Mouse (Mus musculus) lung, postnatal 0 days (tissue): ENCODE results near the gene Dnaaf2. TPM values are rescaled to one million over a fixed set of nuclear protein-coding genes. Genes with fewer than 3 reads are reported as not detected.
A peak's percentile ranks its signal among the peaks of the same experiment; 100 is the strongest.

Source experiments
- ATAC-seq: fragments of 200-750 bp; cut with Nextera tagmentation; 2 replicates; pipeline ENCODE4 v1.8.0; 2017; ENCODE audit warnings: moderate library complexity
- DNase-seq: peaks from one replicate; pipeline ENCODE4 v3.0.0-alpha.2; 2016; ENCODE audit warnings: low spot score
- H3K27ac ChIP-seq: fragments of 300-500 bp; sonication (generic); 2 replicates; pipeline ENCODE4 v1.5.1; 2014; ENCODE audit warnings: antibody characterized with exemption, mild to moderate bottlenecking, low read length, mixed read lengths
- H3K27me3 ChIP-seq: fragments of 300-500 bp; sonication (generic); replicated peaks from 2 replicates; pipeline ENCODE4 v1.6.1; 2014; ENCODE audit warnings: low read length, mixed read lengths; ENCODE audit not compliant: insufficient read depth
- H3K36me3 ChIP-seq: fragments of 300-500 bp; sonication (generic); 2 replicates; pipeline ENCODE4 v1.6.1; 2014; ENCODE audit warnings: low read length, mixed read lengths; ENCODE audit not compliant: insufficient read depth
- H3K4me1 ChIP-seq: fragments of 300-500 bp; sonication (generic); 2 replicates; pipeline ENCODE4 v1.6.1; 2014; ENCODE audit warnings: antibody characterized with exemption, low read depth, low read length, mixed read lengths; ENCODE audit not compliant: insufficient read depth
- H3K4me2 ChIP-seq: fragments of 300-500 bp; sonication (generic); replicated peaks from 2 replicates; pipeline ENCODE4 v1.6.1; 2014; ENCODE audit warnings: low read depth, mild to moderate bottlenecking, low read length, moderate library complexity, mixed read lengths
- H3K4me3 ChIP-seq: fragments of 300-500 bp; sonication (generic); 2 replicates; pipeline ENCODE4 v1.5.1; 2014; ENCODE audit warnings: low read depth, low read length
- H3K9ac ChIP-seq: fragments of 300-500 bp; sonication (generic); replicated peaks from 2 replicates; pipeline ENCODE4 v1.6.1; 2014; ENCODE audit warnings: low read depth, mild to moderate bottlenecking
- H3K9me3 ChIP-seq: fragments of 300-500 bp; sonication (generic); 2 replicates; pipeline ENCODE4 v1.6.1; 2016; ENCODE audit warnings: low read length, mixed read lengths
- CTCF ChIP-seq: IDR thresholded peaks from 2 replicates; pipeline ENCODE4 v1.5.1; 2016; ENCODE audit warnings: antibody characterized with exemption, mild to moderate bottlenecking
- EP300 ChIP-seq: IDR thresholded peaks from 2 replicates; pipeline ENCODE4 v1.6.1; 2016; ENCODE audit warnings: antibody characterized with exemption, mild to moderate bottlenecking, control low read depth
- WGBS: fragments of 180-500 bp; shearing (Covaris S2); extraction: QIAGEN DNeasy Blood & Tissue Kit; methylation state at CpG from one replicate; pipeline ENCODE4 v1.1.7; 2014; 5-methylcytosine and 5-hydroxymethylcytosine counted together
- polyA plus RNA-seq: library from polyadenylated mRNA; unstranded; fragments of >200 nt; fragmentation: Nextera tagmentation; extraction: Ambion mirVana; gene quantifications from 2 replicates; pipeline ENCODE4 v1.2.1, GENCODE M21; 2015

Dnaaf2 gene
- polyA plus RNA-seq, 1 experiment from 2014 or later, result 5.8 TPM

DNA sequence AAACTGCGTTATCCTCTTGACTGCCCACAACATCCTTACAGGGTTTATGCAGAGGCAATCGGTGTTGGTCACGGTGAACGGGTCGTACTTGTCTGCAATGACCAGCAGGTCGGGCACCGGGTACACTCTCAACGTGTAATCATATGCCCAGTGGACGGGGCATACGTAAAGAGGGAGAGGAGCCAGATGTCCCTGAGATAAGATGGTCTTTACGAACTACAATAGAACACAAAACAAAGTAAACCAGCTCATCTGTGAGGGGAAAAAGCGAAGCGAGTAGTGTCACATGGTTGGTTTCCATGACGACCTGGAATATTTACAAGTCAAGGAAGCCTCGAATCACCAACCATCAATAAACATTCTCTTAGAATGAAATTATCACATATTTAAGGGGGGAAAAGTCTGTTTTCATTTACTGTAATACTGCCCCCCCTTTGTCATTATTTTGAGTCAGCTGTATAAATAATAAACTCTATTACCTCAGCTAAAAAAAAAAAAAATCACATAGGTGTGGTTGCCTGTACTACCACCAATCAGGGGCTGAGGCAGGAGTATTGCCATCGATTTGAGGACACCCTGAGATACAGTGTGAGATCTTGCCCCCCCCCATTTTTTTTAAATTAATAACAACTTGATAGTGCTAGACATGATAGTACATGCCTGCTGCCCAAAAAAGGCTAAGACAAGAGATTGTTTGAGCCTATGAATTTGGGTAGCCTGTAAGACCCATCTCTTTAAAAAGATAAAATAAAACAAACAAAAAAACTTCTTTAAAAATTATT, 6.0 kb upstream of the Dnaaf2 start, which contains the start of gene Gm49384:
TSS of gene Gm49384 (minus strand) at position 216 of the 782 bp plus-strand sequence.
- Histone ChIP-seq H3K4me2 (no peak within 1 kb of the TSS), H3K27me3 (no peaks in the 10 kb centered on the region), H3K9ac (no peak within 1 kb of the TSS), H3K4me3 (no peak within 1 kb of the TSS), H3K4me1 (no peaks in the 10 kb centered on the region), H3K27ac (no peak within 1 kb of the TSS), H3K36me3 (no peaks in the 10 kb centered on the region), H3K9me3 (no peaks in the 10 kb centered on the region)
- TF ChIP-seq CTCF, result no peak
- TF ChIP-seq EP300, result no peak
- ATAC-seq (no peak), DNase-seq (no peak)
- 80% methylated on average over 16 of the region's 16 CpGs for WGBS

DNA sequence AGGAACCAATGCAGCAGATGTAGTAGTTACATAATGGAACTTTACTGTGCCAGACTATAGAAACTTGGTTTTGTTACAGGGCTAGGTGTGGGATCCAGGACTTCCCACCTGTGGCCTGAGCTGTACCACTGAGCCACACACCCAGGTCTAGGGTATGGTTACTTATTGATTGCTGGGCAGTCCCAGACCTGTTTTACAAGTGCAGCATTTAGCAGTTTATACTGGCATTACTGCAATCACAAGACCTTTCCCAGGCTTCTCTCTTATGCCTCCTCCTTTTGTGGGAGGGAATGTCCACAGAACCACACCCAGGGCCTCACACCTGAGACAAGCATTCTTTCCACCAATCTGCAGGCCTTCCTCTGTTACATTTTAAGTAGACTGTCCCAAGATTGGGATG, 756 bp upstream of the Dnaaf2 start:
- ATAC-seq (no peak), DNase-seq (no peak)
- Histone ChIP-seq H3K4me3 (no peak overlapping the region), H3K4me1 (no peaks in the 10 kb centered on the region), H3K4me2 (no peak overlapping the region), H3K9me3 (no peaks in the 10 kb centered on the region), H3K27me3 (no peaks in the 10 kb centered on the region), H3K9ac (no peak overlapping the region), H3K27ac (no peak overlapping the region), H3K36me3 (no peaks in the 10 kb centered on the region)
- TF ChIP-seq EP300 (no peak), CTCF (no peak)

DNA sequence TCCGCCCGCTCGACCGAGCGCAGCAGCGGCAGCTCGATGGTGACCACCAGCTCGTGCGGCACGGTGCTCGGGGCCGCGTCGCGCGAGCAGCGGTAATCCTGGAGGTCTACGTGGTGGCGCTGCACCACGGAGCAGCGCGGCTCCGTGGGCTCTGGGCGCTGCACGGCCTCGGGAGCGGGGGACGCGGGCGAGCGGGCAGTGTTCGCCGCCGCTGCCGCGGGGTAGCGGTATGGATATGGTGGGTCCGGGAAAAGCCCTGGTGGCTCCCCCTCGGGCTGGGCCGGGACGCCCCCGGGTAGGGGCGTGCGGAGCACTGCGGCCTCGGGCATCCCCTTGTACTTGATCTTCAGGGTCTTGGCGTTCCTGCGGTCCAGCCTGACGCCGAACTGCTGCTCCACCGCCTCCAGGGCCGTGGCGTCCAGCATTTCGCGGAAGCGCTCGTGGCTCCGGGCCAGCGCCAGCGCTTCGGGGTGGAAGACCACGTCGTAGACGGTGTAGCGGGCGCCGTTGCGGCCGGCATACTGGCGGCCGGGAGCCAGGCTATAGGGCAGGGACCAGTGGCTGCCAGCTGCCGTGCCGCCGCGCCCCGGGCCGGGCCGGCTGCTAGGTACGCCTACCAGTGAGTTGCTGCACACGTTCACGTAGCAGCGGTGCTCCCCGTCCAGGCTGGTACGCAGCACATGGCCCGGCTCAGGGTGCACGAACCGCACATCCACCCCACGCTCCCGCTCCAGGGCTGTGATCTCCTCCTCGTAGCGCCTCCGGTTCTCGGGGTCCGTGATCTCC, 658 bp downstream of the Dnaaf2 start:
- ATAC-seq, result peak; percentile 77
- Histone ChIP-seq H3K4me2 (peak overlapping the region; percentile 93), H3K9ac (peak overlapping the region; percentile 71), H3K9me3 (no peaks in the 10 kb centered on the region), H3K4me3 (peak overlapping the region; percentile 93), H3K36me3 (no peaks in the 10 kb centered on the region), H3K27me3 (no peaks in the 10 kb centered on the region), H3K27ac (peak overlapping the region; percentile 89), H3K4me1 (no peaks in the 10 kb centered on the region)
- under 1% methylated on average over 79 of the region's 94 CpGs for WGBS
- TF ChIP-seq EP300 (no peak), CTCF (peak; percentile 23; the same call in 1 of the 2 replicates)
- peak; percentile 59 for DNase-seq

DNA sequence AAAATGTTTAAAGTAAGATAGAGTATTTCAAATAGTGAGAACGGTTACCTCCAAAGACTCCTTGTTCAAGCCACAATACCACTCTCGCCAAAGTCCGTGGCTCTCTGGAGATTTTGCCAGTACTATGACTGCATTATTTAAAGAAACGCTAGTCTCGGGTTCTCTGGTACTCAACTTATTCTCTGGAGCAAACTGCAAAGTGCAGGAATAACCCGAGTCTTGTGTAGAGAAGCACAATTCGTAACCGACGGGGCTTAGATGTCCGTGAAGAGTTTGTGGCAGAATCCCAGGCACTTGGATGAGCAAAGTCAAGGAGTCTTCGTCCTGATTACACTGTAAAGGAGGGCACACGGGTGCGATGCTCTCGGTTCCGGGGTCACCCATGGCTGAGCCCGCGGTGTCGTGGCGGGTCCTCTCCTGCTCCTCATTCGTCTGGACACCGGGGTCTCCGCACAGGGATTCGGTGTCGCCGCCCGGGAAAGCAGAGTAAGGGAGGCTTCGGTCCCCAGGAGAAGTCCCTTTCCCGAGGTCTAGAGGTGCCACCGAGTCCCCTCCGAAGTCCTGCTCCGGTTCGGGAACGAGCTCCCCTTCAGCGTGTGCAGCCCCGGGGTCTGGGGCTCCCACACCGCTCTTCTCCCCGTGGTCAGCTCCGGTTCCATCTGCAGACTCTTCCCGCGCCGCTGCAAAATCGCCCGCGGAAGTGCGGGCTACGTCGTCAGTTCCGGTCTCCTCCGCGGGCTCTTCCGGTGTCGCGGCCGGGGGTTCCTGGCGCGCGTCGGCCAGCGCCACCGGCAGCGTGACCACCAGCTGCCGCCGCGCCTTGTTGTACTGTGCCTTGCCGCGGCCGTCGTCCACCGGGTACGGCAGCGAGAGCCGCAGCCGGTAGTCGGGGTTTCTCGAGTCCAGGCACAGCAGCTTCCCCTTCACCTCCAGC, 1.5 kb downstream of the Dnaaf2 start, which contains the start of gene Gm49383:
TSS of gene Gm49383 (minus strand) at position 661 of the 934 bp plus-strand sequence.
- ATAC-seq, result peak; percentile 80
- Histone ChIP-seq H3K4me2 (peak within 1 kb of the TSS; percentile 93), H3K36me3 (no peaks in the 10 kb centered on the region), H3K9me3 (no peaks in the 10 kb centered on the region), H3K27me3 (no peaks in the 10 kb centered on the region), H3K27ac (peak within 1 kb of the TSS; percentile 89), H3K4me1 (no peaks in the 10 kb centered on the region), H3K4me3 (peak within 1 kb of the TSS; percentile 93), H3K9ac (peak within 1 kb of the TSS; percentile 71)
- TF ChIP-seq CTCF, result no peak
- no peak for TF ChIP-seq EP300
- peak; percentile 84 for DNase-seq
- WGBS, result 1% methylated on average over 73 of the region's 75 CpGs

DNA sequence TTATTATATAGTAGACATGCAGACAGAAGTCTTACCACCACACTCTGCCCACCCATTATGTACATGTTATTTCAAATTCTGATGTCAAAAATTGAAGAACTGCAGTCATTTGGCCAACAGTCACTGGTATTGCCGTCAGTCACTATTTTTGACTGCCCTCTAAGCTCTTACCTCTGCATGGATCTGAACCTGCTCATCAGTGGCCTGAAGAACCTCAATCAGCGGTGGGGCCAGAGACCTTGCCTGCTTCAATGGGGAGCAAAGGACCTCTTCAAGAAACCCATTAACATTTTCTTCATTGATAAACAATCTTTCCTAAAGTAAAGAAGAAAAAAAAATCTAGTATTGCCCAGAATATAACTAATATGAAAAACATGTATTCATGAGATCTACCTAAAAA, 5.6 kb downstream of the Dnaaf2 start:
- Histone ChIP-seq H3K27me3 (no peaks in the 10 kb centered on the region), H3K27ac (no peak overlapping the region), H3K9me3 (no peaks in the 10 kb centered on the region), H3K4me3 (no peak overlapping the region), H3K36me3 (no peaks in the 10 kb centered on the region), H3K9ac (no peak overlapping the region), H3K4me2 (no peak overlapping the region), H3K4me1 (no peaks in the 10 kb centered on the region)
- ATAC-seq (no peak), DNase-seq (no peak)
- 93% methylated on average over 2 of the region's 2 CpGs for WGBS
- TF ChIP-seq EP300 (no peak), CTCF (no peak)
